Mouse (Mus musculus) layer of hippocampus, adult 9-11 months (tissue): ENCODE measurements at regions not wholly inside any gene's neighbourhood (a gene's known extent, or its start where the extent isn't known, plus 50 kb on each side); places are given as distances from the start of the nearest gene placed in this dataset.
A peak's percentile ranks its signal among the peaks of the same experiment; 100 is the strongest.

Experiments
- DNase-seq: peaks from one replicate; pipeline ENCODE4 v3.0.0; 2022

- DNase-seq = no peak
These were observed 146.9 kb upstream of the Gmnc start for GRCm38 (mm10) chr16:27138384-27138783.

- DNase-seq = no peak
These were observed 147.5 kb upstream of the Gmnc start for GRCm38 (mm10) chr16:27138987-27139386.

GRCm38 (mm10) chr16:27140037-27140436 lies 148.6 kb upstream of the Gmnc start:
- DNase-seq = peak; percentile 45

- DNase-seq = peak; percentile 77
These were observed 151.5 kb upstream of the Ostn start for GRCm38 (mm10) chr16:27155805-27156204.

- no peak for DNase-seq
These were observed 111.6 kb upstream of the Ostn start for GRCm38 (mm10) chr16:27195650-27196049.
